Mouse (Mus musculus) right cerebral cortex, postnatal 25 days (tissue): ENCODE results near the gene 9430038I01Rik.

ENCODE experiments used
- DNase-seq: peaks from one replicate; pipeline ENCODE4 v3.0.0; 2022

Gene 9430038I01Rik

GRCm38 (mm10) chr7:137365056-137365455, 45.5 kb downstream of the 9430038I01Rik start:
- DNase-seq: no peak

DNA sequence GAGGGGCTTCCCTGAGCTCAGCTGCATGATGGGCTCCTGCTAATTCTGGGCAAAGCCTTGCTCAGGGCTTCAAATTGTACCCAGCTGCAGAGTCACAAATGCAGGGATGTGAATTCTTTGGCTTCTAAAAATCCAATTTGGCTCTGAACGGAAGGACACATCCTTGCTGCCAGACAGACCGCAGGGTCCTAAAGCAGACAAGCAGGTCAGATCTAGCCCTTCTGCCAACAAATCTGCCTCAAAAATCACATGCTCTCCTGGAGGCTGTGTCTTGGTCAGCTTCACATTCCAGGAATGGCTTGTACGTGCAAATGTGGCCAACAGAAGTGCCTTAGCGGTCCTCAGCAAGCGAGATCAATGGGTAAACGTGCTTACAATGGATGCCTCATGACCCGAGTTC, 46.0 kb downstream of the 9430038I01Rik start:
- no peak for DNase-seq

DNA sequence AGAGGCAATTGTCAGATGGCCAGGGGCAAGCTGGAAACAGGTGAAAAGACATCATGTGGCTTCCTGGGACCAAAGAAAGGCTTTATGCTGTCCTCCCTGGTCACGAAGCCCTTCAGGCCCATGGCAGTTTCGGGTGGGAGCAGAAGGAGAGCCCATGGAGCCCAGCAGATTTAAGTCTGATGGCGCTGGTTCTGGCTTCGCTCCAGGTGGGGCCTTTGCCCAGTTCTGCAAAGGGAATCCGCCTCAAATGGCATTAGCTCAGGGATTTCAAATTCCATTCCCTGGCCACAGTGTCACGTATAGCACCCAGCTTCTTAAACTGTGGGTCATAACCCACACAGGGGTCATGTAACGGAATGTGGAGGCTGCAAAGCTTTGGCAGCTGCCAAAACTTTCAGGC, 63.7 kb downstream of the 9430038I01Rik start:
- no peak for DNase-seq

GRCm38 (mm10) chr7:137346068-137346467, 64.5 kb downstream of the 9430038I01Rik start:
- DNase-seq: no peak

DNA sequence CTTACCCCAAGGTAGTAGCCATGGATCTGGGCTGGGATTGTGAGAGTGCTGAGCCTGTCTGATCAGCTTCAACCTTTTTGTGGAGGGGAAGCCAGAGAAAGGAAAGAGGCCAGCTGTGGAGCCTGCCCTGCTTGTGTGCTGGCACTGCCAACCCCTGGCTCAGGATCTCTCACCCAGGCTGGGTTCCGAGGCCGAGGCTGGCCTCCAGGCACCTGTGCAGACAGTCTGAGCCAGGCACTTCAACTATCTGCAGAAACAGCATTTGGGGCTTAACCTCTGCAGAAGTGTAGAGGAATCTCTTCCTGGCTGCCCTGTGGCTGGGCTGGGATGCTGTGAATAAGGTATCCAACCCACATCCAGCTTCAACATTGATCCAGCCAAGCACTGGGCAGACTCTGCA, 76.6 kb downstream of the 9430038I01Rik start:
- DNase-seq: no peak
